Mouse (Mus musculus): Measurements from ENCODE around the gene Doc2g. TPM values are rescaled to one million over a fixed set of nuclear protein-coding genes. Genes with fewer than 3 reads are reported as not detected.
A peak's percentile ranks its signal among the peaks of the same experiment; 100 is the strongest.
"Not testable (repeated sequence)": the region's sequence is repeated elsewhere in the genome, so short reads cannot be mapped to it uniquely, and the experiment has no call there.

Doc2g gene
- total RNA-seq, 2 experiments from 2014 or later, result 8.3 to 9.4 TPM

DNA sequence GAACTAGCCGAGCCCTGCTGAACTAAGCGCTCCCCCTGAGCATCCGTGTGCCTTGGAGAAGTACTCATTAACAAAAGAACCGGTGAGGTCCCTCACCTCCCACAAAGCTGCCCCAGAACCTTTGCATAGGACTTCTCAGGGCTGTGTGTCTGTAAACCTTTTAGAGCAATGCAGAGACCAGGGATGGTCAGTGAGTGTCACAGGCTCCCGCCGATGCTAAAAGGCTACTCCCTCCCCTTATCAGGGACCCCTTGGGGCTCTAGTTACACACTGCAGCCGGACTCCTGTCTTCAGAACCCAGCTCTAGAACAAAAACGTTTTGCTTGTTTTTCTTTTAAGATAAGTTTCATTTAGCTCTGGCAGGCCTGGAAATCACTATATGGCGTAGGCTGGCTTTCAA is 10.0 kb downstream of the Doc2g start:
- no peak for DNase-seq
- intact Hi-C loops (cut with DNase I), result loop anchor here (10.0 kb wide), 1 partner anchor 202 kb away; the partner anchor contains the start of genes AC109138.7 and Clcf1

DNA sequence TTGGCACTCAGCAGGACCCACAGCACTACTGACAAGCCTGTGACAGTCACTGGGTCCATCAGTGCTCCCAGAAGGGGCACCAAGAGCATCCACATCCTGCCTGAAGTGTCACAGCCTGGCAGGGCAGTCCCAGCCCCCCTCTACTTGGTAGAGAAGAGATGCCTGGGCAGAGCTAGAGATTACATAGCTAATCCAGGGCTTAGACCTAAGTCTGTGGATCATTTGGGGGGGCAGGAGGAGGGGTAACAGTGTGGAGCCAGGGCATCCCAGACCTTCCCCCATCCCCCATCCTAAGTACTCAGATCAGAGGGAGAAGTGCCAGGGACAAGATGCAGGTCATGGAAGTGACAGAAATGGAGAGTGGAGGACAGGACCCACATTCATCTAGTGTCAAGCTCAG is 11.7 kb downstream of the Doc2g start:
- intact Hi-C loops (cut with DNase I), result loop anchor here (10.0 kb wide), 1 partner anchor 200 kb away; the partner anchor contains the start of genes AC109138.7 and Clcf1
- no peak for DNase-seq

DNA sequence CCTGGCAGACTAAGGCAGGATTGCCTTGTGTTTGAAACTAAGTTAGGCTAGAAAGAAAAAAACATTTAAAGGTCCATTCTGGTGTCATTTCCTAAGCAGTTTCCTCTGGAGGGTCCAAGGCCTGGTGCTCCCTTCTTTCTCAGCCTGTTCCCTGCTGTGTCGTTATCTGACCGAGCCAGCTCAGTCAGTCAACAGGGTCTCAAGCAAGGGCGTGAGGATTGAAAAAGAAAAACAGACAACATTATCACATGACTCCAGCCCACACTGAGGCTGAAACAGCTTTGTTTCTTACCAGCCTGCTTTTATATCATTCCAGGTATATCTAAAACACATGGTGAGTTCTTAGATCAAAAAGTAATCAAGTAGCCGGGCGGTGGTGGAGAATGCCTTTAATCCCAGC is 12.5 kb downstream of the Doc2g start:
- intact Hi-C loops (cut with DNase I), result loop anchor here (10.0 kb wide), 1 partner anchor 199 kb away; the partner anchor contains the start of genes AC109138.7 and Clcf1
- no peak for DNase-seq

DNA sequence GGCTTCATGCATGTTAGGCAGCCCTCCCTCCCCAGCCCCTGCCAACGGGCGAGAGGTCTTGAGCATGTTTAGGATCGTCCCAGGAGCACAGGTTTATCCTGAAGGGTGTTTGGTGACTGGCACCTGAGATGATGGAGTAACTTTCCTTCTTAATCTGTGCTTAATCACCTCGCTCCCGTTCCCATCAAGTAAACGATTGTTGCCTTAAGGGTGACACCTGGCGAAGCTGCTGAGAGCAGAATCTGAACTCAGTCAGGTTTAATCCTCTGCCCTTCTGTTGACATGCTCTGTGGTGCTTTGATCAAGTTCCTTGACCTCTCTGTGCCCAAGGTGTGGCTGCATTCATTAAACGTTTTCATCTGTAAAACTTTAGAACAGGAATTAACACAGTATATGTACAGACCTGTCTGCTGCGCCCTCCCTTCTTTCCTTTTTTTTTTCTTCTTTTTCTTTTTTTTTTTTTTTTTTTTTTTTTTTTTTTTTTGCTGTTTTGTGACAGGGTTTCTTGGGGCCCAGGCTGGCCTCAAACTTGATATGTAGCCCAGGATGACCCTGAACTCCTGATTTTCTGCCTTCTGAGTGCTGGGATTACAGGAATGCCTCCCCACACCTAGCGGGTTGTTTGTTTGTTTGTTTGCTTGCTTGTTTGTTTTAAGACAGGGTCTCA is 14.9 kb downstream of the Doc2g start:
- intact Hi-C loops (cut with DNase I), result loop anchor here (10.0 kb wide), 1 partner anchor 197 kb away; the partner anchor contains the start of genes AC109138.7 and Clcf1
- DNase-seq, result no peak

DNA sequence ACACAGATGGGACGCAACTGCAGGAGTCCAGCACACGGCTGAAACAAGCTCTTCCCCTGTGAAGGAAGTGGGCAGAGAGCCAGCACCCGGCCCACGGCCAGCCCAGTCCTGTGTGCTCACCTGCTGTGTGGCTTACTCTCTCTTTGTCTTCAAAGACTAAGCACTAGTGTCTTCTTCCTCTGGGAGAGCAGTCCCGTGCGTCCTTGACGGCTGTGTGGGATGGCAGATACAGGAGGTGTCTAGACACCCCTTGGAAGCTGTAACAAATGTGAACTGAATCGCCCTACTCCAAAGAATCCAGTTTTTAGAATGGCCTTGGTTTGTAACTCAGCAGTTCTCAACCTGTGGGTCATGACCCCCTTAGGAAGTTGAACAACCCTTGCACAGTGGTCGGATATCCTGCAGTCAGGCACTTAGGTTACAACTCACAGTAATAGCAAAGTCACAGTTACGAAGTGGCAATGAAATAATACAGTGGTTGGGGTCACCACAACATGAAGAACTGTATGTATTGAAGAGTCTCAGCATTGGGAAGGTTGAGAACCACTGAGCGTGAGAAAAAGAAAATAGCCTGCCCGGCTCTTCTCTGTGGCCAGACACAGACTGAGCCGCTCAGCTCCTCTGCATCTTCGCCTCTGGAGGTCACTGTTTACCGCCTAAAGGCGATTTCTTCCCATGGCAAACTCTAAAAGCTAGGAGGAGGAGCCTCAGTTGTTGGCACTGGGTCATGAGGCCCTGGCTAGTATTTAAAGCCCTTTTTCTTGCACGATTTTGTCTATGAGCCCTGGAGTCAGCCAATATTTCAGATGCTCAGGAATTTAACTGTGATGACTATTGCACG is 15.8 kb downstream of the Doc2g start:
- DNase-seq, result peak; percentile 79
- intact Hi-C loops (cut with DNase I), result loop anchor here (10.0 kb wide), 1 partner anchor 196 kb away; the partner anchor contains the start of genes AC109138.7 and Clcf1

DNA sequence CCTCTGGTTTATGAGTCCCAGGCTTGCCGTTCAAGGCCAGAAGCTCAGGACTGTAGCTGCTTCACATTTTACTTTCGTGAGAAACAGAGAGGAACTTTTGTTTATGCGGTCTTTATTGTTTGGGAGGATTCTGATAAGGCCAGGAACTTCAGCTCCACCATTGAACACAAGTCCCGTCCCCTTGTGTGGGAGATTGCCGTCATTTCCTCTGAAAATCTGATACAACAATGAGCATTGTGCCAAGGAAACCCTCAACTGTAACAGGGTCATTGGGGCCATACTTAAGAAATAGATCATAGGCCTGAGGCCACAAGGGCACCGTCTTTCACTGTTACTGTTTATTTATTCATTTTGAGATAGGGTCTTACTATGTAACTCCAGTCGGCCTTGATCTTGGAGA is 20.1 kb downstream of the Doc2g start:
- intact Hi-C loops (cut with DNase I), result no loop called here
- no peak for DNase-seq

DNA sequence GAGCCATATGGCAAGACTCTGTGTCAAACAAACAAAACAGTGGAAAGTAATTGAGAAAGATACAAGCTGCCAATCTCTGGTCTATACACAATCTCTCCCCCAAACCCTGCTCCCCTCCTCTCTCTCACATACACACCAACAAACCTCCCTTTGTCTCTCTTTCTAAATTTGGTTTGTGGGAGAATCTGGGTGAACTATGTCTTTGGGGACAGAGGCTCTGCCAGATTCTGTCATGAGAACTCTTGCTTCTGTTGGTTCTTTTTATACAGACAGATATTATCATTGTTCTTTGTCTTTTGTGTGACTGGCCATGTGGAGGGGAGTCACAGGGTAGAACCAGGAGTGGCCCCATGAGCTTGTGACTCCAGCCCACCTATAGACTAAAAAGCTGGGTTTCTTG is 24.5 kb downstream of the Doc2g start:
- intact Hi-C loops (cut with DNase I), result no loop called here
- no peak for DNase-seq

DNA sequence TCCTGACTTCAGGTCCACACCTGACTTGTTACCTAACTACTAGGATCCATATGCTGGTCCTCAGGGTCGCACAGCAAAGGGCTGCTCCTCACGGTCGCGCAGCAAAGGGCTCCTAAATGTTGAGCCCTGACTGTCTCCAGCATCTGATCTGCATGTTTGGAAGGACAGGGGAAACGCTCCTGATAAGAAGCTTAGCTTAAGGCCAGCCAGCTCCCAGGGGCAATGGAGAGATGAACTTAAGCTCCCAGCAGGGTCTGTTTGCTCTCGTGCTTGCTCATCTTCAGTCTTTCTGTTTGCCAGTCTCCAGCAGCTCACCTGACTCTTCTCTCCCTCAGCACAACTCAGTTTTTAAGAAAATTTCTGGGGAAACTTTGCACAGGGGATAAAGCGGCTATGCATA is 29.6 kb downstream of the Doc2g start:
- no peak for DNase-seq

DNA sequence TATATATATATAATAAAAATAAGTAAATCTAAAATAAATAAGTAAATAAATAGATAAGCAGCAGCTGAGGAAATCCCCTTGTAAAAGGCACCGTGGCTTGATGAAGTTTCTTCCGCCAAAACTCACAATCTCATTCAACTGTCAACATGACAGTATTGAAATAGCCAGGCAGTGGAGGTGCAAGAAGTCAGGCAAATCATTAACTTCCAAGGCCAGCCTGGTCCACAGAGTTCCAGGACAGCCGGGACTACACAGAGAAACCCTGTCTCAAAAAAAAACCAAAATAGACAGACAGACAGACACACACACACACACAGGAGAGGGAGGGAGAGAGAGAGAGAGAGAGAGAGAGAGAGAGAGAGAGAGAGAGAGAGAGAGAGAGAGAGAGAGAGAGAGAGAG is 30.2 kb downstream of the Doc2g start:
- intact Hi-C loops (cut with DNase I), result no loop called here
- no peak for DNase-seq

More for the DNA sequence above, 29.6 kb downstream of the Doc2g start:
- intact Hi-C loops (cut with DNase I), result no loop called here

DNA sequence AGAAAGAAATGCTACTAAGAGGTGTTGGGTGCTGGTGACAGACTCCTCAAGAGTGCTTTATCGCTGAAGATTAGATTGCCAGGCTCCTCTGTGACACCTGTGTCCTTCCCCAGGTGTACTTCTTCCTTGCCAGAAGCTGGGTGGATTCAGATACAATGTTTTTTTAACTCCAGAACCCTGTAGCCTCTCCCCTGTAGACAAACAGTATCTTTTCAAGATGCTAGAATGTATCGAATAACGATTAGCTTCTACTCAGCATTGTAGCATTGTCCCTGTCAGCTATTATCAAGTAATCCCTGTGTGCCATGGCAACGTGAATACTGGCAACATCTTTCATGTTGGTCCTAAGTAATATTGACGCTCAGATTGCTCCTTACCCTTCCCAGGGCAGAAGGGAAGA is 30.6 kb downstream of the Doc2g start:
- intact Hi-C loops (cut with DNase I), result no loop called here
- DNase-seq, result no peak

DNA sequence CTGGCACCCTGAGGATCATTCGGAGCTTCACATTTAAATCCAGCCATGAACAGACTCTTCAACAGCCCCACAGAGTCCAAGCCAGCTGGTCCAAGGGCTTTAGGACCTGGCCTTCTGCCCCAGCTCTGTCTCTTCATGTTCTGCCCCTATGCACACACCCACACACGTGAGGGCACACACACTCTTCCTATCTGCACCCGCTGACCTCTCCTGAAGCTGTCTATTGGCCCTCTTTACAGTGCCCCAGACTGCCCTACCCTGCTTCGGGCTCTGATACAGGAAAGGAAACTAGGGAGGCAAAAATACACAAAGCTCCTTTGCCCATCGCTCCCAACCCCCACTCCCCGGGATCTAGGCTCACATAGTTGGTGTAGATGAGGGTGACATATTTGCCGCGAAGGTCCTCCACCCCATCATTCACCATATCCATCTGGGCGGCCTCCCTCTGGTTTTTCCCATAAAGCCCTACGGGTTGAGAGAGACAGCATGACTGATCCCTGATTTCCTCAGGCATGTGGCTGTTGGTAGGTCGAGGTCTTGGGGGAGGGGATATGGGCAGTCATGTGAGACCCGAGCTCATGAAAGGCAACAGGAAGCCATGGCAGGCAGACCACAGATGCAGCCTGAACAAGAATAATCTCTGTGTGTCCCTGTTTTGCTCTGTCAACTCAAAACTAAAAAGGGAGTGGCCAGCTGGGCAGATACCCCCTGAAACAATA is 33.4 kb downstream of the Doc2g start:
- no peak for DNase-seq
- intact Hi-C loops (cut with DNase I), result no loop called here

DNA sequence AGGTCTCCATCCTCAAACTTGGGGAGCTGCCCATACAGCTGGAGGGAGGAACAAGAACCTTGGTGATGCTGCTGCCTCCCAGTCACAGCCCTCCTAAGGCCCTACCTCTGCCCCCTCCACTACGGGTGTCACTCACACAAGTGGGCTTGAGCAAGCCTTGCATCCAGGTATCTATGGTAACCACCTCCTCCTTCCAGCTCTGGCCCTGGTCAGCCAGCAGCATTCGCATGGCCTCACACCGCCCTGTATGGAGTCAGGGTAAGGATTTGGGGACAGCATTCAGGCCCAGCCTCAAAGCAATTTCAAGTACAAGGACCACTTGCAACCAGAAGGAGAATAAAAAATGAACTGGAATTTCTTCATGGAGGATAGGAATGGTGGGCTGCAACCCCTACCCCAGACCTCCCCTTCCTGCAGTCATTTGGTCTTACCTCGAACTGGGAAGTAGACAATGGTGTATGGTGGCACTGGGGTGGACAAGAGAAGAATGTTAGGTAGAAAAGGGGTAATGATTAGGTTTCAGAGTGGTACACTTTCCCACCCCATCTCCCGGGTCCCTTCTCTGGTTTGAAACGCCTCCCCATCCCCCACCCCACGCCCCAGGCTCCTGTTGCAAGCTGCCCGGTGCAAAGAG is 34.2 kb downstream of the Doc2g start:
- DNase-seq; intact Hi-C loops (cut with DNase I): not testable (repeated sequence)

DNA sequence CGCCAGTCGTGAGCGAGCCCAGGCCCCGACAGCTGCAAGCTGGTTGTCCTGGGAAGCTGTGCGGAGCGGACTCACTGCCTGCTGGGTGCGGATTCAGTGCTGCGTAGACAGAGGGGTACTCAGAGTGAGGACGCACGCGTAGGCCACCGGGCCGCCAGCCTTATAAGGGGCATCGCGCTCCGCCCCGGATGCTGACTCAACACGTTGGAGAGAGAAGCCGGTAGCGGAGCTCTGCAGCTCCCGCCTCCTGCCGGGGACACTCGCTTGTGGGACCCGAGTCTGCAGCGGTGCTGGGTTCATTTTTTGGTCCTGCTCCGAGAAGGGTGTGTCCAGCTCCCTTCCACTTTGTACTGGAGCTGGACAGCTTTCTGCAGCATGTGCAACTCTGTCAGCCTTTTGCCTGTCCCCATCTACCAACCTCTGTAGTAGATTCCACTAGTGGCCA is 34.7 kb downstream of the Doc2g start, which contains the start of gene Gstp1:
Gene Gstp1 (minus strand): TSS at position 198 of the 445 bp plus-strand sequence.
- DNase-seq, result peak; percentile 82
- intact Hi-C loops (cut with DNase I), result no loop called here

DNA sequence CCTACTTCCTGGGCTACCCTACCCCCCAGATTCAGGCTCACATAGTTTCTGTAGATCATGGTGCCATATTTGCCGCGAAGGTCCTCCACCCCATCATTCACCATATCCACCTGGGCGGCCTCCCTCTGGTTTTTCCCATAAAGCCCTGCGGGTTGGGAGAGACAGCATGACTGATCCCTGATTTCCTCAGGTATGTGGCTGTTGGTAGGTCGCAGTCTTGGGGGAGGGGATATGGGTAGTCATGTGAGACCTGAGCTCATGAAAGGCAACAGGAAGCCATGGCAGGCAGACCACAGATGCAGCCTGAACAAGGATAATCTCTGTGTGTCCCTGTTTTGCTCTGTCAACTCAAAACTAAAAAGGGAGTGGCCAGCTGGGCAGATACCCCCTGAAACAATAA is 37.8 kb downstream of the Doc2g start:
- DNase-seq; intact Hi-C loops (cut with DNase I): not testable (repeated sequence)

DNA sequence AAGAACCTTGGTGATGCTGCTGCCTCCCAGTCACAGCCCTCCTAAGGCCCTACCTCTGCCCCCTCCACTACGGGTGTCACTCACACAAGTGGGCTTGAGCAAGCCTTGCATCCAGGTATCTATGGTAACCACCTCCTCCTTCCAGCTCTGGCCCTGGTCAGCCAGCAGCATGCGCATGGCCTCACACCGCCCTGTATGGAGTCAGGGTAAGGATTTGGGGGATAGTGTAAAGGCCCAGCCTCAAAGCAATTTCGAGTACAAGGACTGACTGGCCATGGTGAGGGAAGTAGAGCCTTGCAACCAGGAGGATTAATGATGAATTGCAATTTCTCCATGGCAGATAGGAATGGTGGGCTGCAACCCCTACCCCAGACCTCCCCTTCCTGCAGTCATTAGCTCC is 38.4 kb downstream of the Doc2g start:
- DNase-seq, result not testable (repeated sequence)

DNA sequence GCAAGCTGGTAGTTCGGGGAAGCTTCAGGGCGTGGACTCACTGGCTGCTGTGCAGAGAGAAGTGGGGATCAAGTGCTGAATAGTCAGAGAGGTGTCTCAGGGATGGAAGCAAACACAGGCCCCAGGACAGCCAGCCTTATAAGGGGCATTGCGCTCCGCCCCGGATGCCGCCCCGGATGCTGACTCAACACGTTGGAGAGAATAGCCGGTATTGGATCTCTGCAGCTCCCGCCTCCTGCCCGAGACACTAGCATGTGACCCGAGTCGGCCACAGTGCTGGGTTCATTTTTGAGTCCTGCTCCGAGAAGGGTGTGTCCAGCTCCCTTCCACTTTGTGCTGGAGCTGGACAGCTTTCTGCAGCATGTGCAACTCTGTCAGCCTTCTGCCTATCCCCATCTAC is 39.0 kb downstream of the Doc2g start:
- DNase-seq, result no peak
- intact Hi-C loops (cut with DNase I), result no loop called here

More for the DNA sequence above, 38.4 kb downstream of the Doc2g start:
- intact Hi-C loops (cut with DNase I), result not testable (repeated sequence)

DNA sequence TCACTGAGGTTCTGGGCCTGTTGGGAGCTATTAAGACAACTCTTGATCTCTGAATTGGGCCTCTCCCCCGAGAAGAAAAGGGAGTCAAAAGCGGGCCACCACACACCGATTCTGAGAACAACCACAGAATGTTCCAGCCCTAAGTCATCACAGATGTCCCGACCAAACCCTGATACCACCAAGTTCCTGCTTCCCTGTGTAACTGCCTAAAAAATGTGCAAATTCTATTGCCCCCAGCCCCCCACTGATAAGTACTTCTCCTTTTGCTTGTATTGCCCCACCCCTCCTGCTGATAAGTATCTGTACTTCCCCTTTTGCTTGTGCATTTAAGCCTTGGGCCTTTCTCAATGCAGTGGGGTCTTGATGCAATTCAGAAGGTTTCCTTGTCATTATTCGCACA is 41.0 kb downstream of the Doc2g start:
- intact Hi-C loops (cut with DNase I); DNase-seq: not testable (repeated sequence)

DNA sequence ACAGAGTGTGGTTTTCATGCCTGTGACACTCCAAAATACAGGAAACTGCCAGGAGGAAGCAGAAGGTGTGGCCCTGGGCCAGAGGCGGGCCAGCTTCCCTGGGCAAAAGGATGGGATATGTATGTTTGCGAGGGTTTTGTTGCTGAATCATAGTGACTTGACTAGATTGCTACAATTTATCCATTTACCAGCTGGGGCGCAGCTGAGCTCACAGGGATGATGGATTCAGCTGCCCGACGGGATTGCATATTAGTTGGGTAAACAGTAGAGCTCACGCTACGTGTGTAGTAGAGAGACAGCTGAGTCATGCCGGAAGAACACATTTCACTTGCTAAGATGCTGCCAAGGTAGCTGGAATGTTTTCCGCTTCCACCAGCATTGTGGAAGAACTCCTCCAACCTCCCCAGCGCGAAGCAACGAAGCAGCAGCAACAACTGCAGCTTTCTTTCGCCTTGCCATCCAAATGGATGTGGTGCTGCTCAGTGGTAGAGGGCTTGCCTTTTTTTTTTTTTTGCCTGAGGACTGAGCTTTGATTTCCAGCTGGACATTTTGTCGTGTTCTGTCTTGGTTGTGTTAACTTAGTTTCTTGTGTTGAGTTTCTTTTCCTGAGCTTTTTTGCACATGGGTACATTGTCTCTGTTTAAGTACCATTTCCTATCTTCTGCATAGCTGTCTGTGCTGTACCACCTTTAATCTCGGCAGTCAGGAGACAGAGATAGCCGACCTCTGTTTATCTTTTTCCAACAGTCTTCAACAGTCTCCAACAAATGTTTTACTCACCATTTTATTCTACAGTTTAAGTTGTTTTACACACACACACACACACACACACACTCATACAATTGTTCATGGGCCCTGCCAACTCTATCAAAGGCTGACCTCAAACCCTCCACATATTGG is 43.1 kb downstream of the Doc2g start, which contains the start of gene Gstp2:
Gene Gstp2 (minus strand): TSS at position 58 of the 900 bp plus-strand sequence.
- DNase-seq, result peak; percentile 62
- intact Hi-C loops (cut with DNase I), result no loop called here

DNA sequence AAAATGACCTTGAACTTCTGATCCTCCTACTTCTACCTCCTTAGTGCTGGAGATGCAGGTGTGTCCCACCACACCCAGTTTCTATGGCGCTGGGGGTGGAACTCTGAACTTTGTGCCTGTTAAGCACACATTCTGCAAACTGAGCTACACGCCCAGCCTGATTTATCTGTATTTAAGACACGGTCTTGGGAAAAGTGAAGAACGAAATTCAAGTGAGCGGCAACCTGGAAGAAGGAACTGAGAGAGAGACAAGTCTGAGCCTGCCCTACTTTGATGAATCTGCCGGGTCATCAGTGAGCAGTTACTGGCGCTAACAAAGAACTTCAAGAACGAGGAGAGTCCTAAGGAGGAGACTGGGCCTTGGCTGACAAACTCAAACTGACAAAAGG is 43.7 kb downstream of the Doc2g start:
- DNase-seq, result no peak
- intact Hi-C loops (cut with DNase I), result no loop called here

Measured in left cerebral cortex, postnatal 4 days (tissue).